Mouse (Mus musculus) kidney, postnatal 25 days (tissue): ENCODE results near the gene Ugt1a10.
"Not testable (repeated sequence)": the region's sequence is repeated elsewhere in the genome, so short reads cannot be mapped to it uniquely, and the experiment has no call there.

Source experiments
- DNase-seq, 2 experiments: peaks; one replicate each; pipeline ENCODE4 v3.0.0; 2021; ENCODE audit warnings: mixed read lengths in 2 of 2

Gene Ugt1a10

GRCm38 (mm10) chr1:88055088-88055487, at the start of gene Ugt1a10:
Ugt1a10 (plus strand) TSS chr1:88055388.
- DNase-seq: no peak

GRCm38 (mm10) chr1:88007692-88008210, 47.4 kb upstream of the Ugt1a10 start:
- no peak for DNase-seq

DNA sequence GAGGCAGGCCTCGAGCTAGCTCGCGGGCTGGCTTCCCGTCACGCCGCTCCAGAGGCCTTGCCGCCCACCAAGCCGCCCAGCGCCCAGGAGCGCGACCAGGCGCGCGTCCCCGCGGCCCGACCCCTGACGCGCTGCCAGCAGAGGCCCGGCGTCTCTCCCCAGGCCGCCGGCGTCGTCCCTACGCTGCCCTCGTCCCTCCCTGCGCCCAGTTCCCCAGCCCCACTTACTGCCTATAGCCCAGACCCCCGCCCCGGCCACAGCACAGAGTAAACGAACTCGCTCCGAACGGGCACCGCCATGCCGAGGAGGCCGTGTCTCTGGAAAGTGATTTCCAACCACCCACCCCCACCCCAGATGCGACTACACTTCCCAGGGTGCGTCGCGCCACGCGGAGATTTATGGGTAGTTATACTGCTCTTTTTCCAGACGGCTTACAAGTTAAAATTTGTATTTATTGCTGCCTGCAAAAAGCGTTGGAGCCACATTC, 46.9 kb upstream of the Ugt1a10 start, which contains the start of gene Usp40:
Gene Usp40 (minus strand): TSS at position 341 of the 487 bp plus-strand sequence.
- peak; percentile 83 to 87 for DNase-seq

DNA sequence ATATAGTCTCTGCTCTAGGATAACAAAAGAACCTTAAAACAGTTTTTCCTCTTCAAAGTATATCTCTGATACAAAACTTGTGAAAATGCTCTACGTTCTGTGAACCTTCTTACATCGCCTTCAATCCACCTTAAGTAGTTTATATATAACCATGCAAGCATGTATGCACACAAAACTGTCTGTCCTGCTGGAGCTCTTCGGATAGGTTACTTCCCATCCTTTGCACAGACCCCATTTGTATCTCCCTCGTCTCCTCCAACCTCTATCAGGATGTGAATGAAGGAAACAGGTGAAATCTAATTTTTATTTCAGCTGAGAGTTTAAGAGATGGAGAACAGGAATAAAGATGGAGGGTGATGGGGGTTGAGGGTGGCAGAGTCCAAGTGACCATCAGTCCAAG, 46.5 kb upstream of the Ugt1a10 start:
- no peak for DNase-seq

DNA sequence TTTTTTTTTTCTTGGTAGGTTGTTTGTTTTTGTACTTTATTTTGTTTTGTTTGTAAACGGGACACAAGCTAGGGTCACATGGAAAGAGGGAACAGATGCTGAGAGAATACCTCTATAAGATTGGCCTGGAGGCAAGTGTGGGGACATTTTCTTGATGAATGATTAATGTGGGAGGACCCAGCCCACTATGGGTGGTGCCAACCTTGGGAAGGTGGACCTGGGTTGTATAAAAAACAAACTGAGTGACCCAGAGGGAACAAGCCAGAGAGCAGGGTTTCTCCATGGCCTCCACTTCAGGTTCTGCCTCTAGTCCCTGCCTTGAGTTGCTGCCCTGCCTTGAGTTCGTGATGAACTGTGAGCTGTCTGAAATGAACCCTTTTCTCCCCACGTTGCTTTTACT, 45.7 kb upstream of the Ugt1a10 start:
- DNase-seq: no peak

- no peak for DNase-seq
These were observed 41.5 kb upstream of the Ugt1a10 start for GRCm38 (mm10) chr1:88013726-88014125.

DNA sequence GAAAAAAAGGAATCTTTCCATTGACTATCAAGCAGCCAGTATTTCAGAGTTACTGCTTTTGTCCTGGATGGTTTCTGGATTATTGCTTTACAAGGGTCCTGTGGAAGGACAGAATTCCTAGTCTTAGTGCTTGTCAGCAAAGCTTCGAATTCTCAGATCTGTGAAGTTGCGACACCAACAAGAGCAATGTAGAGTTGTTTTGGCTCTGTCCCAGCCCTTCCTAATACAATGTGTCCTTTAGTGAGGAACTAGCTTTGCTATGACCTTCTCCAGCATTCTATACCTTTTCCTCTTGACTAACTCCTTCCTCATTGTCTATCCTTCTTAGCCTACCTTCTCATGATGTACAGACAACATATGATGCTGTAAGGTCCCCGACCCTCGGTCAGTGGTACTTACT, 41.0 kb upstream of the Ugt1a10 start:
- no peak for DNase-seq

- DNase-seq: no peak
These were observed 40.5 kb upstream of the Ugt1a10 start for GRCm38 (mm10) chr1:88014671-88015070.

DNA sequence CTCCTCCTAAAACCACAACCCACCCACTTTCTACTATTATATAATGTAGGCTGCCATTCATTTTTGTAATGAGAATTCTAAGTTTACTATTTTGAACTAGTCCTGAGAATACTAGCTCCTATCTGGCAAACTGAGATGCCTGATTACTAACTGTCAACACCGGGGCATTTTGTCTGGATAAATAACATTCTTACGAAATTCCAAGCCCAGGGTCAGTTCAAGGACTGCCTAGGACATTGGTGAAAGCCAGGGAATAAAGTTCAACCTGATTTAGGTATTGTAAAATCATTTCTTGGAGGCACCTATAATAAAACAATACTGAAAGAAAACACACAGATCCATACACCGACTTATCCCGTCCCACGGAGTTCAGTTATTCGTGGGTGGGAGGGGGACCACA, 39.8 kb upstream of the Ugt1a10 start:
- DNase-seq: no peak

GRCm38 (mm10) chr1:88025244-88025643, 29.9 kb upstream of the Ugt1a10 start:
- not testable (repeated sequence) for DNase-seq

DNA sequence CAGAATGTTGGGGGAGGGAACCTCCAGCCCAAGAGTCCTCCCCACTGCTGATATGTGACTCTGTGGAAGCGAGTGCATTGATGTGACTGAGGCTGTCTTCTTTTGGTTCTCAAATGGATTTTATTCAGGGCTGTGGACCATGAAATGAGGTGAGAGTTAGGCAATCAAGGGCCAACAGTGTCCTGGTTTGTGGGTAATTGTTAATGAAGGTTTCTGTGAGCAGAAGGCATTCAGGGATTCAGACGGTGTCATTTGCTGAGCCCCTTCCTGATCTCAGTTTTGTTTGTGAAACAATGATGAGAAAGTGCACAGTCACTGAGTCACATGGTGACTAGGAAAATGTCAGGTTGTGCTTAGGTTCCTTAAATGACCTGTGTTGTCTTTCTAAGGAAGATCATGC, 12.1 kb upstream of the Ugt1a10 start:
- DNase-seq: not testable (repeated sequence)

- peak; percentile 42 to 49 for DNase-seq
These were observed 10.3 kb upstream of the Ugt1a10 start for GRCm38 (mm10) chr1:88044832-88045437.

GRCm38 (mm10) chr1:88047408-88047807, 7.8 kb upstream of the Ugt1a10 start:
- not testable (repeated sequence) for DNase-seq

DNA sequence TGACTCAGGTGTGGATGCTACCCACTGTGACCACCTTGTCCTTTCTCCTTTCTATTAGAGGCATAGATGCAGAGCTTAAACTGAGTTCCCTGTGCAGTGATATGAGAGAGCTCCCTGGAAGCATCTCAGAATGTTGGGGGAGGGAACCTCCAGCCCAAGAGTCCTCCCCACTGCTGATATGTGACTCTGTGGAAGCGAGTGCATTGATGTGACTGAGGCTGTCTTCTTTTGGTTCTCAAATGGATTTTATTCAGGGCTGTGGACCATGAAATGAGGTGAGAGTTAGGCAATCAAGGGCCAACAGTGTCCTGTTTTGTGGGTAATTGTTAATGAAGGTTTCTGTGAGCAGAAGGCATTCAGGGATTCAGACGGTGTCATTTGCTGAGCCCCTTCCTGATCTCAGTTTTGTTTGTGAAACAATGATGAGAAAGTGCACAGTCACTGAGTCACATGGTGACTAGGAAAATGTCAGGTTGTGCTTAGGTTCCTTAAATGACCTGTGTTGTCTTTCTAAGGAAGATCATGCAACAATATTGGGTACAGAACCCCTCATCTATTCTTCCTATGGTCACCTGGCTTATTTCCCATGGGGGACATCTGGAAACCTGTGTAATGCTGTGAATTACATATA, 11.4 kb downstream of the Ugt1a10 start:
- DNase-seq: not testable (repeated sequence)

GRCm38 (mm10) chr1:88070495-88070894, 15.3 kb downstream of the Ugt1a10 start, which contains the start of gene Ugt1a9:
Ugt1a9 (plus strand) TSS chr1:88070800.
- DNase-seq: no peak

GRCm38 (mm10) chr1:88070902-88071301, 15.7 kb downstream of the Ugt1a10 start:
- no peak for DNase-seq

DNA sequence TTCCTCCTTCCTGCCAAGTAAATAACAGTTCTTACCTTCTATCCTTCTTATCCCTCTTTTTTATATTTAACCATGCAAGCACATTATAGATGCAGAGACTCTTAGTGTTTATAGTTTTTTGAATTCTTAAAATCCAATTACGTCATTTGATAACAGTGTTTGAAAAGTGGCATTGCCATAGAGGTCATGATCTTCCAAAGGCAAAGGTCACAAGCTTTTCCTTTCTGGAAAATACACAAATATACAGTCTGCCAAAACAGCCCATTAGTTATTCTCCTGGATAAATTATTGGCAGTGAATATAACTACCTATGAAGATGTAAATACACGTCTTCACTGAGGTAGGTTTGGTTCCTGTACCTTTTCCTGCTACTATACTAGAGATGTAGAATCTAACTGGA, 19.3 kb downstream of the Ugt1a10 start:
- no peak for DNase-seq

- no peak for DNase-seq
These were observed 21.9 kb downstream of the Ugt1a10 start for GRCm38 (mm10) chr1:88077128-88077527.

DNA sequence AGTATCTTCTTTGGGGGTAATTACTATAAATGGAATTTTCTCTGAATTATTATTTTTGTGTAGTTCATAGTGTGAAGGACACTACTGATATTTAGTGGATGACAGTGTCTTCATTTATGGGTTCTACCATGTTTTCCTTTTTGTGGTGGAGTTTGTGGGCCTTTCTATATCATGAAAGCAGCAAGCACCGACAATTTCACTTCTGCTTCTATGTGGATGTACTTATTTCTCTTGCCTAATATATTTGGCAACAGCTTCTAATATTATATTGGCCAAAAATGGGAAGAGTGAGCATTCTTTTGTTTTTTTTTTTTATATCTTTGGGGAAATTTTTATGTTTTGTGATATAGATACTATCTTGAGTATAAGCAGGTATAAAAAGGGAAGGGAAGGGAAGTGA, 26.5 kb downstream of the Ugt1a10 start:
- no peak for DNase-seq

- no peak for DNase-seq
These were observed 30.9 kb downstream of the Ugt1a10 start for GRCm38 (mm10) chr1:88086125-88086524.

DNA sequence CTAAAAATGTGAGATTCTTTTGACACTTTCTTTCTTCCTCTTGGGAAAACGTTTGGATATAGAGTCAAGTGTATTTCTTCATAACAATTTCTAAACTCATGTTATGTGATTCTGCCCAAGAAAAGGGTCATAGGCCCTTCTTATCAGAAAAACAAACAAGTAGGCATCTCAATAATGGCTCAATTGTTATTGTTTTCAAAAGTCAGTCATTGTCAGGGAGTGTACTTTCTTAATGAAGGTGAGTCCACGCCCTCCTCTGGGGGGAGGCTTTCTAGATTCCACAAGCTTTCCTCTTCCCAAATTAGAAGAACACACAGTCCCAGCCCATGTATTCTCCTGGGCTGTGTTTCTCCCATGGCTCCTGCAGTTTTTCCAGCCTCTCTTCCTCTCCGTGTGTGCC, 32.3 kb downstream of the Ugt1a10 start, which contains the start of gene Ugt1a8:
Gene Ugt1a8 (plus strand): TSS at position 301 of the 400 bp plus-strand sequence.
- DNase-seq: no peak

DNA sequence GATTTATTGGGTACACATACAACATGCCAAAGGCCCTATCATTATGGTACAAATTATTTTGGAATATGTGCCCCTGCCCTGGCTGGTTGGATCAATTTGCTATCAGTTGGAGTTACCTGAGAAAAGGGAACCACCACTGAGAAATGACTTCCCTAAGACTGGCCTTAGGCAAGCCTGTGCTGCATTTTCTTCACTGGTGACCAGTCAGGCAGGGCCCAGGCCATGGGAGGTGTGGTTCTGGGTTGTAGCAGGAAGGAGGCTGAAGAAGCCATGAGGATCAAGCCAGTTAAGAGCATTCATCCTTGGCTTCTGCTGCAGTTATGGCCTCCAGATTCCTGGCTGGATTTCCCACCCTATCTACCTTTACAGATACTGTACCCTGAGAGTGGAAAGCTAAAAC, 37.2 kb downstream of the Ugt1a10 start:
- no peak for DNase-seq

DNA sequence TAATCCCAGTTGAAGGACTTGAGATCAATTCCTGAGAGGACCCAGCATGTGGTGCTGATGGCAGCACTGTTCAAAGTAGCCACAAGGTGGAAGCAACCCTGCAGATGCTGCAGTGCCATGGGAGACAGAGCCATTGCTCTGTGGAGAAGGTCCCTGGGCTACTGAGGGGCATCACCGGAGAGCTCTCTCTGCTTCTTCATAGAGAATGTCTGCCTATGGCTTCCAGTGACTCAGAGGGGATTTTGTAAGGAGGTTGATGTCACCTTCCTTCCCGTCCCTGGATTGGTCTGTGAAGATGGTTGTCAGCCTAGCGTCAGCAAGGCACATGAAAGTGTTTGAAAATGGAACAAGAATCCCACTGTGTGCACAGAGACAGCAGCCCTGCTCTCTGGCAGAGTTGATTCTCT, 39.1 kb downstream of the Ugt1a10 start:
- DNase-seq: peak; percentile 30 to 49

DNA sequence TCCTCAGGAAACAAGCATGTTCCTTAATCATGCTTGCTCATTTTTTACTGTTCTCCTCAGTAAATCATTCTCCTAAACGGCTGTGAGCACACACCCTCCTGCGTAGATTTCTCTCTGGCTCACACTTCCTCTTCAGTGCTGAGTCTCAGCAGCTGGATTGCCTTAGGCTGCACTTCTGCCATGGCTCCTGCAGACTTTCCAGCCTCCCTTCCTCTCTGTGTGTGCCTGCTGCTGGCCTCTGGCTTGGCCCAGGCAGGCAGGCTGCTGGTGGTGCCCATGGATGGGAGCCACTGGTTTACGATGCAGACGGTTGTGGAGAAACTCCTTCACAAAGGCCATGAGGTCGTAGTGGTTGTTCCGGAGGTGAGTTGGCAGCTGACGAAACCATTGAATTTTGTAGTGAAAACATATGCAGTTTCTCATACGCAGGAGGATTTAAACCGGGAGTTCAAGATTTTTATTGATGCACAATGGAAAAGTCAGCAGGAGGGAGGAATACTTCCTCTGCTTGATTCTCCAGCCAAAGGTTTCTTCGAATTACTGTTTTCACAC, 39.8 kb downstream of the Ugt1a10 start, which contains the start of gene Ugt1a7c:
Gene Ugt1a7c (plus strand): TSS at position 122 of the 552 bp plus-strand sequence.
- peak; percentile 23 to 67 for DNase-seq
